Mouse (Mus musculus) frontal cortex, adult (tissue): ENCODE data around the gene Hoxc13.

Experiments
- ATAC-seq: cut with Nextera tagmentation; 2 replicates; pipeline ENCODE4 v1.9.2; 2017; ENCODE audit warnings: mild to moderate bottlenecking, moderate library complexity, mixed read lengths; ENCODE audit not compliant: low TSS enrichment

The Hoxc13 gene

DNA sequence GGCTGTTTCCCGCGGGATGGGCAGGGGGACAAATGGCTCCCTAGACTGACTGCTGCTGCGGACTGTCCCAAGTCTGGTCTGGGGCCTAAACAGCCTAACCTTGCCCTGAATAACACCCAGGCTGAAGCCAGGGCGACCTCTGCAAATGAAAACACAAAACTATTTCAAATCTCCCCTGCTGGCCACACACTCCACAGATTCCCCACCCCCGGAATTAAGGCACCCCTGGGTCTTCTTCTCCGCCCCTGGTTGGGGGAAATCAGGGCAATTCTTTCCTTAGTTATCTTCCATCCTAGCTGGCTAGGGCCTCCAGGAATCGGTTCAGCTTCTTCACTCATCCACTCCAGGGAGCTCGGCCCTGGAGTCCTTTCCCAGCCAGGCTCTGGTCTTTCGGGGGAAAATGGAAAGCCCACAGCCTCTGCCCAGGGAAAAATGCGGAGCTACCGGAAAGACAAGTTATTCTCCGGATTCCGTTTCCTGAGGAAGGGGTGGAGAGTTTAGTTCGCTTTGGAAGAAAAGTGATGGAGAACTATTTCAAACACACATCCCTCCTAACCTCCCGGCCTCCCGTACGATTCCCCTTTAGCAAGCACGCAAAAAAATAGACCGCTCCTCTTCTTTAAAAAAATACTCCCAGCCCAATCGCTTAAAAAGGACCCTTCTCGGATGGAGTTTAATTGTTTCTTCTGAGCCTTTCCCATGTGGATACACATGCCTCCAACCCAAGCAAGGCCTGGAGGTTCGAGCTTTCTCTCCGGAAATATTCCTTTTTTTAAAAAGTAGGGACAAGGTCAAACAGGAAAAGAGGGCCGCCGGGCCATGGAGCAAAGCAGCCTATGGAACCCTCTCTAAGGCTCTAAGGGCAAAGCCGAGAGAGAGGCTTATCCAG lies 44.3 kb downstream of the Hoxc13 start:
- ATAC-seq: no peak

DNA sequence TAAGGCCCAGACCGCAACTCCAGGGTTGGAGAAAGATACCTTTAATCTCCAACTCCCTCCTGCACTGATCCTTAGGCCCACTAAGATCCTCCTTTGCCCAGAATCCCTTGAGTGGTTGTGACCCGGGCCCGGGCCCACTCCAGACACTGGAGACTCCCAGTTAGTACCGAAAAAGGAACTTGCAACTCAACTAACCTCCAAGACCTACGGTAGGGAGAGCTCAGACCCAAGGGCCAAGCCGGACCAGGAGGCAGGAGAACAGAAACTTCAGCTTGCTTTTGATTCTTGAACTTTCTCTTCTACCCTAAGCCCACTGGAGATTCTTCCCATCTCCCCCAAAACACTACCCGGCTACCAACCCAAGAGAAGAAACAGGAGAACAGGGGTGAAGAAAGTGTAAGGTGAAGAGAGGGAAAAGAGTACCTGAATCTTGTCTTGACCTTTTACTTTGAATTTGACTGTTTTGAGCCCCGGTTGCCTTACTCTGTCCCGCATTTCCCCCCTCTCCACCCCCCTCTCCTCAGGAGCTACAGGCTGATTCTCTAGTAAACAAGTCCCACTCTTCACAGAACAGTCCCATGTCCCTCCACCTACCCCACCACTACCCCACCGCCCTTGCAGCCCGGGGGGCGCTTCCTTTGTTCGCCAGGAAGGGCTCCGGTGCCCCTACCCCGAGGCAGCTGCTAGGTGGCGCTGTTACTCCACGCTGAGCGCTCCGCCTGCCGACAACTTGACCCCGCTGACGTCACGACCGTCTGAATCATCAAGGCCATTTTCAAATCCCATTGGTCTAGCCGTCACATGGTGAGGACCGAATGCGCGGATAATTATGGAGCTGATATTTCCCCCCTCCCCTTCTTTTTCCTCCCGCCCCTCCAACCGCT lies 45.2 kb downstream of the Hoxc13 start:
- no peak for ATAC-seq

DNA sequence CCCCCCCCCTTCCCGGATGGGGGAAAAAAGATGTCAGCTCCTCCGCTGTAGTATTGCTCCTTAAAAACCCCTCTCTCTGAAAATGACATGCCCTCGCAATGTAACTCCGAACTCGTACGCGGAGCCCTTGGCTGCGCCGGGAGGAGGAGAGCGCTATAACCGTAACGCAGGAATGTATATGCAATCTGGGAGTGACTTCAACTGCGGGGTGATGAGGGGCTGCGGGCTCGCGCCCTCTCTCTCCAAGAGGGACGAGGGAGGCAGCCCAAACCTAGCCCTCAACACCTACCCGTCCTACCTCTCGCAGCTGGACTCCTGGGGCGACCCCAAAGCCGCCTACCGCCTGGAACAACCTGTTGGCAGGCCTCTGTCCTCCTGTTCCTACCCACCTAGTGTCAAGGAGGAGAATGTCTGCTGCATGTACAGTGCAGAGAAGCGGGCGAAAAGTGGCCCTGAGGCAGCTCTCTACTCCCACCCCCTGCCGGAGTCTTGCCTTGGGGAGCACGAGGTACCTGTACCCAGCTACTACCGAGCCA lies 45.9 kb downstream of the Hoxc13 start, which contains the start of gene Hoxc10:
TSS of gene Hoxc10 (plus strand) at position 21 of the 536 bp plus-strand sequence.
- ATAC-seq: no peak

DNA sequence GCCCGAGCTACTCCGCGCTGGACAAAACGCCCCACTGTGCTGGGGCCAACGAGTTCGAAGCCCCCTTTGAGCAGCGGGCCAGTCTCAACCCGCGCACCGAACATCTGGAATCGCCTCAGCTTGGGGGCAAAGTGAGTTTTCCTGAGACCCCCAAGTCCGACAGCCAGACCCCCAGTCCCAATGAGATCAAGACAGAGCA lies 46.3 kb downstream of the Hoxc13 start, which contains the start of gene Hoxc5:
TSS of gene Hoxc5 (plus strand) at position 132 of the 199 bp plus-strand sequence.
- ATAC-seq: no peak

DNA sequence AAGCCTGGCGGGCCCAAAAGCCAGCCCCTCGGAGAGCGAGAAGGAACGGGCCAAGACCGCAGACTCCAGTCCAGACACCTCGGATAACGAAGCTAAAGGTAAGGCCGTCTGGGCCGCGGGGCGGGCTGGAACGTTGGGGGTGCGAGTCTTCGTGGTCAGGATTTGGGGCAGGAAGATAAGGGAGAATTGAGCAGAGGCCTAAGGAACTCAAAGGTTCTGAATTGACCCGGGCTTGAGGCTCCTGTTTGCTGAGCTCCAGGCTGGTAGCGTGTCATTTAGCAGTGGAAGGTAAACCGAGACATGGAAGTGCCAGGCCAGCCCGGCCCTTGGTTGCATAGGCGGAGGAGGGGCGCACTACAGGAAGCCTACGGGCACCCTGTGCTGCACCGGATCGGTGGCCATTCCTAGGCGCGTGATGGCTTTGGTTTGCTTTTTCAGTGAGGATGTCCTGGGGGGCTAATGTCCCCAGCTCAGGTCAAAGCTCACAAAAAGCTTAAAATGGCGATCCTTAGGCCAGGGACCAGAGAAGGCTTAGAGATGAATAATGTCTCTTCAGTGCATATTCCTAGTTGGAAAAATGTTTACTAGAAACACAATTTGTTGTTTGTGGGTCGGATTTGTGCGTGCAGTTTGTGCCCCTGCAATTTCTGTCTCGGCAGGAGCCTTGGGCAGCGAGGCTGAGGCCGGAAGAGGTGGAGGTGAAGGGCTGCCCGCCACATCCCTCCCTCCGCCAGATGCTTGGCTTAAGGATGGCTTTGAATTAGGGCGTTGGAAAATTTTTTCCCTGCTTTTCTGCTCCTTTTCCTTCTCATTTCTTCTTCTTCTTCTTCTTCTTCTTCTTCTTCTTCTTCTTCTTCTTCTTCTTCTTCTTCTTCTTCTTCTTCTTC lies 46.9 kb downstream of the Hoxc13 start:
- no peak for ATAC-seq

DNA sequence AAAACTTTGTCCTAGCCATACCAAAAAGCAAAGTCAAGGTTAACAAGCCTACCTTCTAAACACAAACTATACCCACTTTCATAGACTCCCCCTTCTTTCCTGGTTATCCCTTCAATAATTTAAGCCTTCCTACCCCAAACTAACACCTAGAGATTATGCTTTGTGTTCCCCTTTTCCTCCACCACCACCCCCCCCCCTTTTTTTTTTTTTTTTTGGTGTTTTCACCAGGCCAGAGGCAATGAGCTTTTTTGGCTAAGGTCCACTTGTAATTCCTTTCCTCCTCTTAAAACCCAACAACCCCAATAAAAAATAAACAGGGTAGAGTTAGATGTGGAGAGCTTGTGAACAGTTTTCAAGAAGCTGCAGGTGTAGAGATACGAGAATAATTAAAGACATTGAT lies 48.4 kb downstream of the Hoxc13 start:
- ATAC-seq: no peak

DNA sequence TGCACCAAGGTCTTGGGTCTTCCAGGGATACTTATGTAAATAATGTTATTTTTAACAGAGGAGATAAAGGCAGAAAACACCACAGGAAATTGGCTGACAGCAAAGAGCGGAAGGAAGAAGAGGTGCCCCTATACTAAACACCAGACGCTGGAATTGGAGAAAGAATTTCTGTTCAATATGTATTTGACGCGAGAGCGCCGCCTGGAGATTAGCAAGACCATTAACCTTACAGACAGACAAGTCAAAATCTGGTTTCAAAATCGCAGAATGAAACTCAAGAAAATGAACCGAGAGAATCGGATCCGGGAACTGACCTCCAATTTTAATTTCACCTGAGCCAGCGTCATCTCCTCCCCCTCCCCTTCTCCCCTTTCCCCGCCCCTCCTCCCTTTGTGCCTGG lies 49.8 kb downstream of the Hoxc13 start:
- no peak for ATAC-seq

DNA sequence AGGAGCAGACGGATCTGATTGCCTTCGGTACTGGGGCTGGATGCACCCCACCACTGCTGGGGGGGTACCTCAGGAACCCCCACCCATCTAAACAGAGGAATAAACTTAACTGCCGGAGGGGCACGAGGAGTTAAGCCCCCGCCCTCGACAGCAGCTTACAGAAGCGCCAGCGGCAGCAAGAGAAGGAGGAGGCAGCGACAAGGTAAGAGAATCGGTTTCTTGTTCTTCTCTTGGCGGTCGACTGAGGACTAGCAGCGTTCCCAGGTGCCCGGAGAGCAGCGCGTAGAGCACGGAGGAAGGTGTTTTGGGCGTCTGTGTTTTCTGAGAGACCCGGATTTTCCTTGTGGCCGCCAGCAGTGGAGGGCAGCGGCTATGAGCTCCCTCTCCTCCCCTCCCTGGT lies 51.4 kb downstream of the Hoxc13 start:
- ATAC-seq: no peak

DNA sequence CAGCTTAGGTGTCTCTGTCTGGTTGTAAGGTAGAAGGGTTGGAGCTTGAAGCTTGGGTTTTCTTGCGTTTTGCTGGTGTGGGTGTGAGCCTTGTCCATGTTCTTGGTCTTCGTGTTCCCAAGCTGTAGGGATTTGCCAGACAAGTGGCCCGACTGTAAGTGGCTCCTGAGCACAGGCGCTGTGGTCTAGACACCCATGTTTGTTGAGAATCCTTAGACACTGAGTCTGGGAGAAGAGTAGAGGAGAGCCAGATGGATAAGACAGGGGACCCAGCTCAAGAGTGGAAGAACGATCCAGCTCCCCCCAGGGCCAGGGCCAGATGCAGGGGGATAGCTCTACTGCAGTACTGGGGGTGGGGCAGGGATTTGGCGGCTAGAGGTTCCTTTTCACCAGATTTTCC lies 51.9 kb downstream of the Hoxc13 start:
- ATAC-seq: no peak

DNA sequence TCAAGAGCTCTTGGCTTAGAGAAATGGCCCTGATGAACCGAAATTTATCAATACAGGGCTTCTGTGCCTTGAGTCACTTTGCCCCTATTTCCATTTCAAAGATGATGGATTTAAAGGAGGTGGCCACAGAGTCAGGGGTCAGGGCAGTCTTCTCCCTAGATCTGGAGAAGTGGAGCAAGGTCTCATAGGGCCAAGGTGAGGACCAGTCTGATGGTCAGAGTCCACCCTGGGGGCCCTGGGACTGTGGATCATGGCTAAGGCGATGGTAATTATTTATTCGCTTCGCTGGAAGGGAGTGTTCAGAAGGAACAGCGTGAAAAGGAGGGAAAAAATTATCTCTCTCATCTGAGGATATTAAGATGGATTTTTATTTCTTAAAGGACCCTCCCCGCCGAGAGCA lies 54.1 kb downstream of the Hoxc13 start:
- ATAC-seq: no peak

DNA sequence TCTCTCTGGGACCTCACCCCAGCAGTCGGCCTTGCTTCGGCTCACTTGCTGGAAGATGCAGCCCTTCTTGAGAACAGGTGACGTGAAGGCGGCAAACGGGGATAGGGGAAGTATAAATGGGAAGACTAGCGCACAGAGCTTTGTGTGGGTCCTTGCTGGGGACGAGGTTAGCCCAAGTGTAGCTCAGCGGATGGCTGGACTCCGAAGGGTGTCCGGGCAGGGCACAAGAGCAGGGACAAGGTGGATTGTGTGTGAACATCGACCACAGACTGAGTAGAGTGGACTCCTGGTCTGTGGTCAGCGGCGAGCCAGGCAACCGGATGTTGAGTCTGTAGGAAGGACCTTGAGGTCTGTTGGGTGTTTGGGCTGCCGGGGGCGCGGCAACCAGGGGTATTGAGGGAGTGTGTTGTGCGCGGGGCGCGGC lies 54.8 kb downstream of the Hoxc13 start:
- ATAC-seq: no peak

DNA sequence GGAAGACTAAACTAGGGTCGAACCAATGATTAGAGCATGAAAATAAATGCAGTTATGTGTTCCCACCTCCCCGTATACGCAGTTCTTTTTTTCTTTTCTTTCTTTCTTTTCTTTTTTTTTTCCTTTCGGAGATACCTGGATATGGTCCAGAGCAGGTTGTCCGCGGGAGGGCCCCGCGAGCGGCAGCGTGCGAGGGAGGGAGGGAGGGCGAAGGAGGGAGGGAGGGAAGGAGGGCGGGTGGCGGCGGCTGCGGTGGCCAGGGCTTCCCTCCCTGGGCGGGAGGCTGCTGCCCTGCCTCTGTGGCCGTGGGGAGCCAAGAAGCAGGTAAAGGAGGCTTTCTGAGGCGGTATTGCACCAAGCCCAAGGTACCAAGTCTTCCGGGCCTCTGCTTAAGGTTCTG lies 55.3 kb downstream of the Hoxc13 start, which contains the start of gene Hoxc9:
TSS of gene Hoxc9 (plus strand) at position 269 of the 400 bp plus-strand sequence.
- no peak for ATAC-seq

DNA sequence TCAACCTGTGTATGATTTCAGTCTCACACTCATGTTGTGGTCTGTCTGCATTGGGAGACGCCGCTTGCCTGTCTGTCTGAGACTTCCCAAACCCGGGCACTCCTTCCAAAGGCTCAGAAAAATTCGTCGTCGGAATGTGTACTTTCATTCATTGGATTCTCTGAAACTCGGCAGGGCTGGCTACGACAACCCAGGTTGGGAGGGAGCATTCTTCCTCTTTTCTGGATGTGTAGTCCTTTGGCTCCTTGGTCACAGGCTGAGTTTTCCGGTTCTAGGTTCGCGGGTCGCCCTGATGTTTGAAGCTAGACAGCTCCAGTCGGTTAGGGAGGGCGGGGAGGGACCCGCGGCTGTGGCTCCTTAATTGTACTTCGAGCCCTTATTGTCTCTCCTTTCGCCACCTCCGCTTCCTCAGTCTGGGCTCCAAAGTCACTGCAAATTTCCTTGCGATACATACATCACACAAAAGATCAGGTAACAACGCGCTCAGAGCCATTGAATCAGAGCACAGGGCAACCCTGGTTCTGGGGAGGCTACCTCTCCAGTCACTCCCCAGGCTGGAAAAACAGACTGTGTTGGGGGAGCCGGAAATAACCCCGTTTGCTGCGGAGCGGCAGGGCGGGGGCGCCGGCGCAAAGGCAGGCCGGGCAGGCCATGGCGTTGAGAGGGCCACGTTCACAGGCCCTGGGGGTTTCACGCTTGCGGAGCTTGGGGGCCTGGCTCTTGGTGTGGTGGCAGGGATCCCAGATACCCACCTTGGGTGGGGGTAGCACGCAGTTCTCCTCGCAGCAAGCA lies 55.9 kb downstream of the Hoxc13 start:
- no peak for ATAC-seq

DNA sequence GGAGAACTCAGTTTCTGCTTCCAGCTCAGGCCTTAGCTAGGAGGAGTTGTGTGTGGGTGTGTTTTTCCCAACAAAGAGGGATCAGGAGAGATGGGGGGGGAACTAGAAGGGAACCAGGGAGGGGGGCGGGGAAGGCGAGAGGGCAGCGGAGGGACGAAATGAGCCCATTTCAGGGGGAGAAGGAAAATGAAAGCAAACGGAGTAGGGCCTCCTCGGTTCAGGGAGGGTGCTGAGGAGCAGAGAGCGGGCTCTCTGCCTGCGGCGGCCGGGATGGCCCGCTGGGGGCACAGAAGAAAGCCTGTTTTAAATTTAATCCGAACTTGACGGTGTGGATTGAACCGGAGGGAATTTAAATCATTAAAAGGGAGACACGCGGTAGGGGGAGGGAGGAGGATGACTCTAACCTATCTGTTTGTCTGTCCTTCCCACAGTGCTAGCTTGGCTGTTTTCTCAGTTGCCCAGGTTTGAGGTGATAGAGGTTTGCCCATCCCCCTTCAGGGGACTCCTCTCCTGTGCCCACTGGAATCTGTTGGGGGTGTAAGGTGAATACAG lies 56.6 kb downstream of the Hoxc13 start:
- no peak for ATAC-seq
